Mouse (Mus musculus): ENCODE measurements at regions not wholly inside any gene's neighbourhood (a gene's known extent, or its start where the extent isn't known, plus 50 kb on each side); places are given as distances from the start of the nearest gene placed in this dataset. TPM values are rescaled to one million over a fixed set of nuclear protein-coding genes. Genes with fewer than 3 reads are reported as not detected.
A peak's percentile ranks its signal among the peaks of the same experiment; 100 is the strongest.

DNA sequence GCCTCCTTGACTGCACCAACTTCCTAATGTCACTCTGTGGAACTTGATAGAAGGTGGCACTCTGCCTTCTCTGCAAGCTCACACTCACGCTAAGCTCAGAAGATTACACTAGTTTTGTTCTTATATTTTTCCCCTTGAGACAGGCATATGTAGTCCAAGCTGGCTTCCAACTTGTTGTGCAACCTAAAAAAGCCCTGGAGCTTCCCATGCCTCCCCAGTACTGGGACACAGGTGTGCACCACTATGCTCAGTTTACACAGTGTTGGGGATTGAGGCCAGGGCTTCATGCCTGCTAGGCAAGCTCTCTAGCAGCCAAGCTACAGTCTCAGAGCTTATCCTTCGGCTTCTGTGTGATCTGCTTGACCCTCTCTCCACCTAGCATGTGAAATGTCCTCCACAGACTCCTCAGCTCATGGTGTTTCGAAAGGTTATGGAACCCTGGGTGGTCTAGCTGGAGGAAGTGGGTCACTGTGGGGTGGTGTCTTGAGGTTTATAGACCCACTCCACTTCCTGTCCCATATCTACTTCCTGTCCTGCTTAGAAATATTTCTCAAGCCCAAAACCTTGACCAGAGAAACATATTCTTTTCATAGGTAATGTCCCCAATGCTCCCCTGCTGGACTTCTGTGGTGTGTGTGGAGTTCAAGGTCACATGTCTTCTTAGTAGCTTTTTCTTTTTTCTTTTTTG lies 54.6 kb upstream of the Runx1 start:
- Histone ChIP-seq H3K27me3 (replicated peaks; ENCODE audit: control insufficient read depth, insufficient read depth, low read length) (no peaks in the 10 kb centered on the region), H3K27ac (ENCODE audit: low read length) (no peak overlapping the region), H3K4me3 (ENCODE audit: low read length) (no peak overlapping the region), H3K4me1 (ENCODE audit: control insufficient read depth, insufficient read depth, low read length) (no peaks in the 10 kb centered on the region), H3K4me2 (ENCODE audit: low read depth, low read length) (no peak overlapping the region), H3K9me3 (ENCODE audit: control insufficient read depth, low read length) (no peaks in the 10 kb centered on the region), H3K9ac (ENCODE audit: low read depth, low read length) (no peak overlapping the region), H3K36me3 (ENCODE audit: control insufficient read depth, insufficient read depth, low read length) (no peaks in the 10 kb centered on the region)
- 81% methylated on average over 3 of the region's 3 CpGs for WGBS
- no peak for ATAC-seq

DNA sequence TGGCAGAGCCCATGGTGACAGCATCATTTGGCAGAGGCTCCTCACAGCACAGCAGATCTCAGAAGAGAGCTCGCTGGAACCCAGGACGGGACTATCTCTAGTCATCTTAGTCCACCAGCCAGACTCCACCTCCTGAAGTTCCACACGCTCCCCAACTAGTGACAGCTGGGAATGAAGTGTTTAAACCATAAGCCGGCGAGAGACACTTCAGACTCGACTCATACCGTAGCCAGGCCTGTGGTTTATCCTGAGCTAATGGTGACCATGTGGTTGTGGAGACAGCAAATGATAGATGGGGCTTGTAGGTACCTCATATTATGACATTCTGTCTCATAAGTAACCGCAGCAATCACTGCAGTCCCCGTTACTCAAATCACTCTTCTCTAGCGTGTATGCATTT lies 52.1 kb upstream of the Runx1 start:
- no peaks in the 10 kb centered on the region for H3K9me3 ChIP-seq (ENCODE audit: control insufficient read depth, low read length)
- no peaks in the 10 kb centered on the region for H3K36me3 ChIP-seq (ENCODE audit: control insufficient read depth, insufficient read depth, low read length)
- no peak overlapping the region for H3K4me3 ChIP-seq (ENCODE audit: low read length)
- no peak for ATAC-seq
- no peaks in the 10 kb centered on the region for H3K27me3 ChIP-seq (replicated peaks; ENCODE audit: control insufficient read depth, insufficient read depth, low read length)
- H3K4me2 ChIP-seq (ENCODE audit: low read depth, low read length): no peak overlapping the region
- H3K27ac ChIP-seq (ENCODE audit: low read length): no peak overlapping the region
- no peaks in the 10 kb centered on the region for H3K4me1 ChIP-seq (ENCODE audit: control insufficient read depth, insufficient read depth, low read length)
- no peak overlapping the region for H3K9ac ChIP-seq (ENCODE audit: low read depth, low read length)
- WGBS: 53% methylated on average over 10 of the region's 10 CpGs

MicroRNAs encoded in the stretch of these regions (microRNA counts, 519-probe panel; counts per million panel counts)
- 1,826 counts per million, percentile 32 among the panel's probes with 10 or more counts for microRNA mmu-miR-802

Small RNA genes in the stretch of these regions (microRNA-seq; reads per million reads assigned to microRNA genes)
- not detected for gene Gm28003
- 678 reads per million, percentile 70 among the genes with 10 or more reads in this experiment for gene Mir802

Measured in intestine, embryonic 16.5 days (tissue).